Mouse (Mus musculus) heart, embryonic 14.5 days (tissue): Measurements from ENCODE around the gene Ntmt1. TPM values are rescaled to one million over a fixed set of nuclear protein-coding genes. Genes with fewer than 3 reads are reported as not detected.

Experiments
- ATAC-seq: fragments of 200-750 bp; cut with Nextera tagmentation; 2 replicates; pipeline ENCODE4 v1.8.0; 2017; ENCODE audit warnings: low read depth, moderate TSS enrichment; ENCODE audit not compliant: insufficient number of reproducible peaks, insufficient read depth, low FRiP score
- H3K27ac ChIP-seq, 2 experiments: fragments of 200-500 bp in 1 of 2; fragments of 300-500 bp in 1 of 2; sonication (generic) in 1 of 2; replicated peaks in 1 of 2; 2 replicates each; pipeline ENCODE4 v1.5.1; 2012 to 2014; ENCODE audit warnings: low read depth in 2 of 2, low read length in 2 of 2, control low read depth in 1 of 2, mild to moderate bottlenecking in 1 of 2, mixed read lengths in 1 of 2; ENCODE audit not compliant: control insufficient read depth in 1 of 2, insufficient read depth in 1 of 2
- H3K27me3 ChIP-seq: fragments of 300-500 bp; sonication (generic); 2 replicates; pipeline ENCODE4 v1.6.1; 2014; ENCODE audit warnings: mild to moderate bottlenecking, low read length, control low read depth; ENCODE audit not compliant: control insufficient read depth, insufficient read depth
- H3K36me3 ChIP-seq: fragments of 300-500 bp; sonication (generic); 2 replicates; pipeline ENCODE4 v1.6.1; 2014; ENCODE audit warnings: mild to moderate bottlenecking, control low read depth, low read length, mixed read lengths; ENCODE audit not compliant: control insufficient read depth, insufficient read depth
- H3K4me1 ChIP-seq, 2 experiments: fragments of 200-500 bp in 1 of 2; fragments of 300-500 bp in 1 of 2; sonication (generic) in 1 of 2; 2 replicates each; pipeline ENCODE4 v1.6.1; 2012 to 2014; ENCODE audit warnings: low read length in 2 of 2, control low read depth in 1 of 2, mixed read lengths in 1 of 2; ENCODE audit not compliant: control insufficient read depth in 2 of 2, insufficient read depth in 2 of 2
- H3K4me2 ChIP-seq: fragments of 300-500 bp; sonication (generic); 2 replicates; pipeline ENCODE4 v1.6.1; 2014; ENCODE audit warnings: mild to moderate bottlenecking, low read length
- H3K4me3 ChIP-seq, 2 experiments: fragments of 200-500 bp in 1 of 2; fragments of 300-500 bp in 1 of 2; sonication (generic) in 1 of 2; 2 replicates each; pipeline ENCODE4 v1.5.1; 2012 to 2014; ENCODE audit warnings: low read length in 2 of 2, mild to moderate bottlenecking in 2 of 2, control low read depth in 1 of 2, low read depth in 1 of 2, moderate library complexity in 1 of 2; ENCODE audit not compliant: control insufficient read depth in 1 of 2, insufficient read depth in 1 of 2
- H3K9ac ChIP-seq: fragments of 300-500 bp; sonication (generic); 2 replicates; pipeline ENCODE4 v1.6.1; 2014; ENCODE audit warnings: mild to moderate bottlenecking, low read length
- H3K9me3 ChIP-seq: fragments of 300-500 bp; sonication (generic); 2 replicates; pipeline ENCODE4 v1.6.1; 2016; ENCODE audit warnings: low read length, control low read depth; ENCODE audit not compliant: control insufficient read depth
- WGBS: fragments of 180-500 bp; shearing (Covaris S2); extraction: QIAGEN DNeasy Blood & Tissue Kit; methylation state at CpG from one replicate; pipeline ENCODE4 v1.1.7; 2014; 5-methylcytosine and 5-hydroxymethylcytosine counted together
- polyA plus RNA-seq: library from polyadenylated mRNA; unstranded; fragments of >200 nt; fragmentation: Nextera tagmentation; extraction: Ambion mirVana; gene quantifications from 2 replicates; pipeline ENCODE4 v1.2.1, GENCODE M21; 2014

The Ntmt1 gene
- polyA plus RNA-seq, 1 experiment from 2014 or later: 84.2 TPM

- Histone ChIP-seq H3K27ac (no peak overlapping the region), H3K36me3 (no peaks in the 10 kb centered on the region), H3K4me1 (peaks cover 11 to 18% of the 10 kb centered on the region in 2 experiments), H3K4me3 (no peak overlapping the region), H3K27me3 (no peaks in the 10 kb centered on the region), H3K4me2 (no peak overlapping the region), H3K9me3 (no peaks in the 10 kb centered on the region), H3K9ac (no peak overlapping the region)
- 56% methylated on average over 4 of the region's 4 CpGs for WGBS
- no peak for ATAC-seq
Measured at GRCm38 (mm10) chr2:30787466-30787865, 20.2 kb upstream of the Ntmt1 start.

GRCm38 (mm10) chr2:30792061-30792460 lies 15.6 kb upstream of the Ntmt1 start:
- no peak overlapping the region for H3K4me3 ChIP-seq
- 83% methylated on average over 7 of the region's 7 CpGs for WGBS
- no peaks in the 10 kb centered on the region for H3K27me3 ChIP-seq
- no peak overlapping the region for H3K4me2 ChIP-seq
- H3K9ac ChIP-seq: no peak overlapping the region
- no peaks in the 10 kb centered on the region for H3K36me3 ChIP-seq
- no peak overlapping the region for H3K27ac ChIP-seq
- H3K4me1 ChIP-seq: peaks cover 12% of the 10 kb centered on the region in 2 experiments
- no peak for ATAC-seq
- no peaks in the 10 kb centered on the region for H3K9me3 ChIP-seq

- peak overlapping the region; percentile 40 to 46 for H3K4me3 ChIP-seq
- no peaks in the 10 kb centered on the region for H3K36me3 ChIP-seq
- H3K27me3 ChIP-seq: peaks cover 10% of the 10 kb centered on the region; the same call in 1 of the 2 replicates
- H3K4me1 ChIP-seq: peaks cover 12% of the 10 kb centered on the region in 2 experiments
- peak overlapping the region; percentile 32 to 64; a peak in 3 of 4 replicates for H3K27ac ChIP-seq
- peak overlapping the region; percentile 68 for H3K4me2 ChIP-seq
- 5% methylated on average over 48 of the region's 48 CpGs for WGBS
- H3K9me3 ChIP-seq: no peaks in the 10 kb centered on the region
- ATAC-seq: peak; percentile 54
- H3K9ac ChIP-seq: peak overlapping the region; percentile 69
Measured at GRCm38 (mm10) chr2:30794179-30795108, 13.2 kb upstream of the Ntmt1 start.

GRCm38 (mm10) chr2:30795271-30795888 lies 12.2 kb upstream of the Ntmt1 start:
- H3K9me3 ChIP-seq: no peaks in the 10 kb centered on the region
- H3K4me3 ChIP-seq: peak overlapping the region in 1 of 2 experiments; percentile 40; a peak in 1 of 4 replicates

GRCm38 (mm10) chr2:30795889-30796275 lies 11.7 kb upstream of the Ntmt1 start:
- 79% methylated on average over 5 of the region's 5 CpGs for whole genome bisulfite sequencing
- no peak for ATAC-seq
- H3K9me3 ChIP-seq: no peaks in the 10 kb centered on the region
- peak overlapping the region; percentile 35 for H3K4me2 ChIP-seq
- peaks cover 12% of the 10 kb centered on the region in 2 experiments for H3K4me1 ChIP-seq
- no peak overlapping the region for H3K9ac ChIP-seq
- H3K36me3 ChIP-seq: no peaks in the 10 kb centered on the region
- H3K27me3 ChIP-seq: peaks cover 23% of the 10 kb centered on the region
- no peak overlapping the region for H3K4me3 ChIP-seq
- peak overlapping the region in 1 of 2 experiments; percentile 3; a peak in 1 of 4 replicates for H3K27ac ChIP-seq

More at GRCm38 (mm10) chr2:30795271-30795888, 12.2 kb upstream of the Ntmt1 start:
- H3K4me1 ChIP-seq: peaks cover 12% of the 10 kb centered on the region in 2 experiments
- peak overlapping the region; percentile 68 for H3K4me2 ChIP-seq
- H3K27me3 ChIP-seq: peaks cover 18% of the 10 kb centered on the region
- no peak overlapping the region for H3K27ac ChIP-seq
- 0 out of 2 replicates have a peak overlapping the region, but pooled peaks have one; percentile 0 for H3K9ac ChIP-seq
- no peaks in the 10 kb centered on the region for H3K36me3 ChIP-seq
- ATAC-seq: no peak
- WGBS: 81% methylated on average over 7 of the region's 7 CpGs

GRCm38 (mm10) chr2:30796382-30796781 lies 11.2 kb upstream of the Ntmt1 start:
- Histone ChIP-seq H3K4me2 (peak overlapping the region; percentile 35), H3K36me3 (no peaks in the 10 kb centered on the region), H3K4me1 (peaks cover 12 to 15% of the 10 kb centered on the region in 2 experiments), H3K27me3 (peaks cover 25% of the 10 kb centered on the region), H3K9ac (peak overlapping the region; percentile 39; the same call in 1 of the 2 replicates), H3K4me3 (no peak overlapping the region), H3K27ac (peak overlapping the region in 1 of 2 experiments; percentile 3; a peak in 1 of 4 replicates), H3K9me3 (no peaks in the 10 kb centered on the region)
- peak; percentile 44; the same call in 1 of the 2 replicates for ATAC-seq
- 10% methylated on average over 11 of the region's 11 CpGs for WGBS

GRCm38 (mm10) chr2:30799456-30799855 lies 8.2 kb upstream of the Ntmt1 start:
- Histone ChIP-seq H3K36me3 (no peaks in the 10 kb centered on the region), H3K4me2 (no peak overlapping the region), H3K4me1 (peaks cover 11 to 16% of the 10 kb centered on the region in 2 experiments), H3K9me3 (no peaks in the 10 kb centered on the region), H3K4me3 (no peak overlapping the region), H3K27ac (no peak overlapping the region), H3K27me3 (peaks cover 34% of the 10 kb centered on the region), H3K9ac (no peak overlapping the region)
- WGBS: 85% methylated on average over 3 of the region's 3 CpGs
- no peak for ATAC-seq
